Mouse (Mus musculus) intestine, embryonic 16.5 days (tissue): ENCODE data around the gene Ppargc1a. TPM values are rescaled to one million over a fixed set of nuclear protein-coding genes. Genes with fewer than 3 reads are reported as not detected.

Experiments used
- ATAC-seq: fragments of 200-750 bp; cut with Nextera tagmentation; 2 replicates; pipeline ENCODE4 v1.8.0; 2017; ENCODE audit warnings: moderate TSS enrichment, moderate library complexity
- H3K27ac ChIP-seq: fragments of 300-500 bp; sonication (generic); 2 replicates; pipeline ENCODE4 v1.5.1; 2014; ENCODE audit warnings: mild to moderate bottlenecking, low read length
- H3K27me3 ChIP-seq: fragments of 300-500 bp; sonication (generic); replicated peaks from 2 replicates; pipeline ENCODE4 v1.6.1; 2014; ENCODE audit warnings: low read length, control low read depth, mixed read lengths; ENCODE audit not compliant: control insufficient read depth, insufficient read depth
- H3K36me3 ChIP-seq: fragments of 300-500 bp; sonication (generic); 2 replicates; pipeline ENCODE4 v1.6.1; 2014; ENCODE audit warnings: low read length, control low read depth; ENCODE audit not compliant: control insufficient read depth, insufficient read depth
- H3K4me1 ChIP-seq: fragments of 300-500 bp; sonication (generic); 2 replicates; pipeline ENCODE4 v1.6.1; 2014; ENCODE audit warnings: low read length, control low read depth, mixed read lengths; ENCODE audit not compliant: control insufficient read depth, insufficient read depth
- H3K4me2 ChIP-seq: fragments of 300-500 bp; sonication (generic); 2 replicates; pipeline ENCODE4 v1.6.1; 2014; ENCODE audit warnings: low read depth, low read length, control low read depth
- H3K4me3 ChIP-seq: fragments of 300-500 bp; sonication (generic); 2 replicates; pipeline ENCODE4 v1.5.1; 2014; ENCODE audit warnings: mild to moderate bottlenecking, low read length
- H3K9ac ChIP-seq: fragments of 300-500 bp; sonication (generic); 2 replicates; pipeline ENCODE4 v1.6.1; 2014; ENCODE audit warnings: low read depth, low read length
- H3K9me3 ChIP-seq: fragments of 300-500 bp; sonication (generic); 2 replicates; pipeline ENCODE4 v1.6.1; 2016; ENCODE audit warnings: low read length, control low read depth; ENCODE audit not compliant: control insufficient read depth
- WGBS: fragments of 180-500 bp; shearing (Covaris S2); extraction: QIAGEN DNeasy Blood & Tissue Kit; methylation state at CpG from one replicate; pipeline ENCODE4 v1.1.7; 2014; 5-methylcytosine and 5-hydroxymethylcytosine counted together
- polyA plus RNA-seq: library from polyadenylated mRNA; unstranded; fragments of >200 nt; fragmentation: Nextera tagmentation; extraction: Ambion mirVana; gene quantifications from 2 replicates; pipeline ENCODE4 v1.2.1, GENCODE M21; 2015

Gene Ppargc1a
- polyA plus RNA-seq, 1 experiment from 2014 or later: 8.9 TPM

DNA sequence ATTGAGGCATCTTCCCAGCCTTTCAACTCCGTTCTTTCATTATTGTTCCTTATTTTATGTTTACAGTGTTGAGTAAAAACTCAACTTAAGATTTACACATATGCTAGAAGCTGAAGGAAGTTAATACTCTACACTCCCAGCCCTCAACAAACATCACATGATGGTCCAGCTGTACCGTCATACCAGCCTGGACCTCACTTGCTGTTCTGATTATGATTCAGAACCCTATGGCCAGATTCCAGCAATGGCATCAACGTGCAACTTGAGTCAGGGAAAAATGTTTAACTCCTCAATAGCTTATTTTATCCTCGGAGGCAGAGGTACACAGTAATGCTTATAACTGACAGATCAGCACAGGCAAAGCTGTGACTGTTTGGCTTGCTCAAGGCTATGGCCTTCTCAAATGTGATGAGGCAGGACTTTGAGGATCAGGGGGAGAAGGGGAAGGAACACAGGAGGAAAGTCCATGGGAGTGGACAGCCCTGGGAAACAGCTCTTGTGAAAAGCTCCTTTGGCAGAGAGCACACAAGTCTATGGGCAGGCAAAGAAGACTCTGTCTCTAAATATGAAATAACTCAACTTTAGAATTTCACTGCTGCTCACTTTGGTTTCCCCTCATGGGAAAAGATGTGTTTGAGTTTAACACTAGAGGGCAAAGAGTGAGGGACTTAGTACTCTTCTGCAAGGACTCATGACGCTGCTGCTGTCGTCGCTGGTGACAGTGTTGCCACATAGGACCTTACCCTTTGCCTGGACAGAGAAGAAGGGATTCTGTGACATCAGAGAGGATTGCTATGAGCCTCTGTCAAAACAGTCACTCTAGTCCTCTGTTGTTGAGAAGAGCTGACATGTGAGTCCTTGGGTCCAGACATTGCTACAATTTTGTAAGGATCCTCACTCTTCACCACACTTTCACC is 22.1 kb downstream of the Ppargc1a start:
- Histone ChIP-seq H3K9me3 (no peaks in the 10 kb centered on the region), H3K9ac (no peak overlapping the region), H3K4me2 (no peak overlapping the region), H3K27ac (no peak overlapping the region), H3K36me3 (no peaks in the 10 kb centered on the region), H3K27me3 (no peaks in the 10 kb centered on the region), H3K4me1 (no peaks in the 10 kb centered on the region; the same call in 1 of the 2 replicates), H3K4me3 (no peak overlapping the region)
- peak; percentile 57 for ATAC-seq
- 62% methylated on average over 7 of the region's 7 CpGs for WGBS

DNA sequence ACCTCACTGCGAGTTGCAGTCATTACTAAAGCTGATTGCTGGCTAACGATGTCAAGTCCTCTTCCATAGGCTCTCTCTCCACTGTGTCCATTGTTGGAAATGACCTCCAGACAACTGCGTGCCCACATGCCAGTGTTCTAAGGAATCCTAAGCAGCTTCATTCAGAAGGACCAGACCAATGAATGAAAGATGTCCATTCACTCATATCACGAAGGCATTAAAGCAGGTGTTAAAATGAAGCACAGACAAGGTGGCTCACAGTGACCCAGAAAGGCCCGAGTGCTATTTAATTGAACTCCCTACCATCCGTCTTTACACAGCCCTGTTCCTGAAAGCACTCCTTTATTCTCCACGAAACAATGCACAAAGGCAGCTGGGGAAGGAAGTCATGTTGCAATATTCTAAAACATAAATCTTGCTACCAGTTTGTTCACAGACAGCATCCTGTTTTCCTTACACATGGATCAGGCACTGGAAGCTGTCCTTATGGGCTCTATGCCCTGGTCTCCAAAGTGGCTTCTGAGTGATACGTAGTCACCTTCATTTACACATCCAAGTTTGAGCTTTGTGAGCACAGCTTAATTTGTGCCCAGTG is 23.3 kb downstream of the Ppargc1a start:
- H3K9ac ChIP-seq: no peak overlapping the region
- 71% methylated on average over 8 of the region's 8 CpGs for WGBS
- H3K4me1 ChIP-seq: no peaks in the 10 kb centered on the region; the same call in 1 of the 2 replicates
- H3K4me2 ChIP-seq: no peak overlapping the region
- H3K9me3 ChIP-seq: no peaks in the 10 kb centered on the region
- H3K27me3 ChIP-seq: no peaks in the 10 kb centered on the region
- H3K27ac ChIP-seq: no peak overlapping the region
- no peaks in the 10 kb centered on the region for H3K36me3 ChIP-seq
- no peak for ATAC-seq
- H3K4me3 ChIP-seq: no peak overlapping the region

DNA sequence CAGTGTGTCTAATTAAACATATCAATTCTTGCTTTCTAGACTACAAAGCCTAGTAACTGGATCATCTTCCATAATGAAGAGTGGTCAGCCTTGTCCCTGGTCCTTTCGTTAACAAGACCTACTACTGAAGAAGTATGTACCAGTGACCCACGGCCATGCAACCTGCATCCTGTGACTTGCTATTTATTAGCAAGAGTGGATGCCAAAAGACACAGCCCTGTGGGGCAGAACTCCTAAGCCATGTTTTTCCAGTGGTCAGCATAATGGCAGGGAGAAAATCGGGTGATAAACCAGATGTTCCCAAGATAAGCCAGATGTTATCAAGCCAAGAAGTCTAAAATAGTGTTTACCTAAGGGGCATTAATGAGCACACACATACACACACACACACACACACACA is 26.0 kb downstream of the Ppargc1a start:
- Histone ChIP-seq H3K9me3 (no peaks in the 10 kb centered on the region), H3K36me3 (no peaks in the 10 kb centered on the region), H3K27ac (no peak overlapping the region), H3K4me2 (no peak overlapping the region), H3K27me3 (no peaks in the 10 kb centered on the region), H3K4me3 (no peak overlapping the region), H3K4me1 (peaks cover 12% of the 10 kb centered on the region), H3K9ac (no peak overlapping the region)
- ATAC-seq: no peak
- 81% methylated on average over 3 of the region's 3 CpGs for WGBS

DNA sequence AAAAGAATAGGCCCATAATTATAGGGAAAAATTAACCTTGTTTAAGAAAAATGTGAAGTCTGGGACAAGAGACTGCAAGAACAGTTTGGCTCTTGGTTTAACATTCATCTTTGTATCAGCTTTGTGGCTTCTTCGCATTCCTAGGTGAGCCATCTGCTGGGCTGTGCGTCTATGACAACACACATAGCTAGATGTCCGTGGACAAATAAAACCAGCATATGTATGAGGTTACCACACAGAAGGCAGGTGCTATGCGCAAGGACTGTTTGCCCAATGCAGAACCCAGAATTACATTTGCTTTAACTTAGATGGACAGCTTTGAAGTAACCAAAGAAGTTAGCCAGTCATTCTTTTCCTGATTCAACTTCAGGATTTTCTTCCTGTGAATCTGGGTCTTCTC is 26.7 kb downstream of the Ppargc1a start:
- Histone ChIP-seq H3K9ac (no peak overlapping the region), H3K9me3 (no peaks in the 10 kb centered on the region), H3K27me3 (no peaks in the 10 kb centered on the region), H3K27ac (no peak overlapping the region), H3K4me2 (no peak overlapping the region), H3K36me3 (no peaks in the 10 kb centered on the region), H3K4me3 (no peak overlapping the region), H3K4me1 (peaks cover 12% of the 10 kb centered on the region)
- ATAC-seq: no peak
- 62% methylated on average over 4 of the region's 4 CpGs for whole genome bisulfite sequencing

DNA sequence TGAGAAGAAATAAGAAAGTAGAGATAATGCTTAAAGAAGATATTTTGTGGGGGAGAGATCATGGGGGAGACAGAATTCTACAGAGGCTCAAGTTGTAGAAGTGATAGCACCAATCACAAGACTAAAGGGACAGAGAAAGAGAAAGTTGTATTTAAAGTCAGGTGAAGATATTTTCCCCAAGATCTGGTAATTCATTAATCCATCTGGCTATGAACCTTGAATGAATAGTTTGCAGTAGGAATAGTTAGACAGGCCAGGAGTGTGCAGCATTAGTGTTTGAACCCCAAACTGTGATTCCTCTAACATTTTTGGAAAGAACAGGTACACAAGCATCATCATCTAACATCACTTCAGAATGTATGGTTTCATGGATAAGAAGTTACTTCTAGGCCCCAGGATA is 28.0 kb downstream of the Ppargc1a start:
- no peaks in the 10 kb centered on the region for H3K27me3 ChIP-seq
- no peak for ATAC-seq

DNA sequence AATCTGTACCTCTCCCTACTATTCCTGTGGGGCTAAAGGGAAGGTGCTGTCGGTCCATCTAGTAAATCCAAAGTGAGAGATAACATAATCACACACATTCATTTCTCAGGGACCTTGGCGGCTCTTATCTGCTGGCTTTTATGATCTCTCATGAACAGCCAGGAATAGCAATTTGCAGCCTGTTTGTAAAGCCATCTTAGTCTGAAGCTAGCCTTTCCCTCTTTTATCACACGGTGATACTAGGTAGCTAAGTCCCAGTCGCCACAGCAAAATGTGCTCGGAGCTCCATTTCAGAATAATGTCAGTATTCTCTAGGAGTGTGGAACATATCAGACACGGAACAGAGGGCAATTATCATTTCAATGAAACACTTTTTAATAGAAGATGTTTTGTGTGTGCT is 29.2 kb downstream of the Ppargc1a start:
- H3K27me3 ChIP-seq: no peaks in the 10 kb centered on the region
- no peak overlapping the region for H3K9ac ChIP-seq
- no peaks in the 10 kb centered on the region for H3K36me3 ChIP-seq
- ATAC-seq: peak; percentile 77
- no peak overlapping the region for H3K4me3 ChIP-seq
- no peaks in the 10 kb centered on the region for H3K9me3 ChIP-seq
- H3K4me2 ChIP-seq: peak overlapping the region; percentile 16; the same call in 1 of the 2 replicates
- H3K27ac ChIP-seq: no peak overlapping the region
- H3K4me1 ChIP-seq: peaks cover 12% of the 10 kb centered on the region
- 59% methylated on average over 6 of the region's 6 CpGs for WGBS

More for the DNA sequence above, 28.0 kb downstream of the Ppargc1a start:
- no peak overlapping the region for H3K4me3 ChIP-seq
- H3K36me3 ChIP-seq: no peaks in the 10 kb centered on the region
- no peaks in the 10 kb centered on the region for H3K9me3 ChIP-seq
- no peak overlapping the region for H3K4me2 ChIP-seq
- H3K27ac ChIP-seq: no peak overlapping the region
- no peak overlapping the region for H3K9ac ChIP-seq
- H3K4me1 ChIP-seq: peaks cover 12% of the 10 kb centered on the region

DNA sequence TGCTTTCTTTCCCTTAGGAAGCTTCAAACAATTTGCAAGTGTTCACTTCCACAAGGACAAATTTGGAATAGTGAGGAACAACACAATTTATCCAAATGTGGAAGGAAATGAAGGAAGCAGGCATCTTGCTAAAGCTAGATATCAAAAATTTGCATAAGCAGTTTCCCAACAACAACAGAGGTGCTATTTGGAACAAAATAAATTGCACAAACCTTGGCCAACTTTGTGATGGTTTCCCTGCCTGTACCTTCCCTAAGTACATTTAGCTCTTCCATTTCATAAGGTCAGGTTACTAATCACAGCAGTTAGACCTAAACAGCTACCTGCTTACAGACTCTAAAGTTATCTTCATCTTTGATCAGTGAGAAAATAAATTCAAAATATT is 29.9 kb downstream of the Ppargc1a start:
- H3K27ac ChIP-seq: no peak overlapping the region

DNA sequence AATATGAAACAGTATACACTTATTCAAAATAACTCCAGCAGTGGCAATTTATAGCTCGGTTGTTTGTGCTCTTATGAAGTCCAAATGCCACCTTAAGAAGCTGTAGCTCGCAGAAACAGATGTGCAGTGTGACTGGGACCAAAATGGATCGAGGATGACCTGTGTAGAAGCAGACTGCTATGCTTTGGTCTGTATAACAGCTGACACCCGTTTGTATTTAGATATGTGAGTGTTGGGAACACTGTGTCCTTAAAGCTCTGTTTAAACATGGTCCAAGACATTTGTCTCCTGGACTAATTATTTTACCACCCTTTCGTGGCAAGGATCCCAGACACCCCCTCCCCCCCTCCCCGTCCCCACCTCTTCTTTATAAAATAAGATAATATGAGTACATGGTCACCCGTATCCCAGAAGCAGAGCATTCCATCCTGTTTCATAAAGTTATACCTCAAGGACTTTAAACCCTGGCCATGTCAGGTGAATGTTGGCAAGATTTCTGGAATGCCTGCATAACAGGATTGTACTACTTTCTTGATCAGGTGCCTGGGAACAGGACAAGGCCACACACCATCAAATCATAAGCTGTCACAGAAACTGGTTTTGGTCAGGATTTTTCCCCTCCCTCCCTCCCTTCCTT is 30.4 kb downstream of the Ppargc1a start:
- Histone ChIP-seq H3K9ac (no peak overlapping the region), H3K27ac (0 out of 2 replicates have a peak overlapping the region, but pooled peaks have one; percentile 21), H3K27me3 (no peaks in the 10 kb centered on the region), H3K9me3 (no peaks in the 10 kb centered on the region), H3K36me3 (no peaks in the 10 kb centered on the region), H3K4me1 (peaks cover 12% of the 10 kb centered on the region), H3K4me3 (no peak overlapping the region), H3K4me2 (no peak overlapping the region)
- peak; percentile 84 for ATAC-seq
- WGBS: 44% methylated on average over 7 of the region's 7 CpGs

More for the DNA sequence above, 29.9 kb downstream of the Ppargc1a start:
- no peak overlapping the region for H3K9ac ChIP-seq
- no peak overlapping the region for H3K4me2 ChIP-seq
- peaks cover 12% of the 10 kb centered on the region for H3K4me1 ChIP-seq
- no peaks in the 10 kb centered on the region for H3K9me3 ChIP-seq
- H3K4me3 ChIP-seq: no peak overlapping the region
- no peaks in the 10 kb centered on the region for H3K36me3 ChIP-seq
- no peak for ATAC-seq
- H3K27me3 ChIP-seq: no peaks in the 10 kb centered on the region

DNA sequence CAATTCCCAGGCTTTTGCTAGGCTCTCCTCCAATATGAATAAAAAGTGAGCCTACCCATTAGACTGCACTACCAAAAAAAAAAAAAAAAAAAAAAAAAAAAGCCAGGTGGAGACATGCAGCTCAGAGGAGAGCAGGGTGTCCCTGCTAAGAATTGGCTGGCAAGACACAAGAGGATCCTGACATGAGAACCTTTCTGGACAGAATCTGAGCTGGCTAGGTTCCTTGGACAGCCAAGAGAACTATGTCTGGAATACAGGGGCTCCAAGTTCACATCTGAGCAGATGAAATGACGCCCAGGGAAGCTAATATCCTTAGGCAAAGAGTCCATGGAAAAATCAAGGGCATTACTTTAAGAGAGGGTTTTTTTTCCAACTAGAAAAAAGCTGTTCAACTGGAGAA is 33.1 kb downstream of the Ppargc1a start:
- Histone ChIP-seq H3K4me3 (no peak overlapping the region), H3K27me3 (no peaks in the 10 kb centered on the region), H3K4me1 (peaks cover 12% of the 10 kb centered on the region; the same call in 1 of the 2 replicates), H3K9ac (no peak overlapping the region), H3K27ac (no peak overlapping the region), H3K4me2 (no peak overlapping the region), H3K9me3 (no peaks in the 10 kb centered on the region), H3K36me3 (no peaks in the 10 kb centered on the region)
- 89% methylated on average over 1 of the region's 1 CpGs for WGBS
- no peak for ATAC-seq
